Mouse (Mus musculus): Measurements from ENCODE around the gene Nme9. TPM values are rescaled to one million over a fixed set of nuclear protein-coding genes. Genes with fewer than 3 reads are reported as not detected.

The Nme9 gene
- polyA plus RNA-seq (2012; ENCODE audit: insufficient read depth, insufficient read length, low replicate concordance, missing spikeins), result not detected in 2 replicates

DNA sequence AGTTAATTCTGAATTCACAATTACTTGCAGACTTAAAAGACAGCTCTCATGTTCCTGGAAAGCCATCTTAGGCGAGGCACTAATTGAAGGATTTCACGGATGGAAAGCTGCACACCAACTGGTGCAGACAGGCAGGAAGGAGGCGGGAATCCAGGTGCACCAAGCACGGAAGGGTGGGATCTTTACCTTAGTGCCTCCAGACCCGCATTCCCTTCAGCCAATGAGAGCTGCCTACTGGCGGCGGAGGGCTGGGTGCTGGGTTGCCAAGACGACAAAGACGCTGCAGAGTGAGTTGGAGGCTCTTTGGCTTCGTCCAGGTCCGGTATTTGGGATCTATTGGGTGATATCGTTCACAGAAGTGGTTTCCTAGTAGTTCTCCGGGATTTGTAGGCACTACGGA is at the start of gene Nme9:
Gene Nme9, plus strand, starts transcription at position 315 of the 400 bp plus-strand sequence.
- no peak within 1 kb of the TSS for H3K4me3 ChIP-seq (ENCODE audit: insufficient read depth, low read depth, low read length)
- H3K27ac ChIP-seq (ENCODE audit: insufficient read depth, low read depth, low read length), result no peak within 1 kb of the TSS
- TF ChIP-seq CTCF (IDR thresholded peaks at IDR 0.05; ENCODE audit: insufficient read depth, low read depth, low read length) (no peak), POLR2A (IDR thresholded peaks at IDR 0.05; ENCODE audit: insufficient read depth, low read depth, low read length) (no peak)
- peaks cover 6% of the 10 kb centered on the region; the same call in 1 of the 2 replicates for H3K4me1 ChIP-seq (ENCODE audit: control insufficient read depth, insufficient read depth, low read length)
- WGBS, result 8% methylated on average over 14 of the region's 14 CpGs

DNA sequence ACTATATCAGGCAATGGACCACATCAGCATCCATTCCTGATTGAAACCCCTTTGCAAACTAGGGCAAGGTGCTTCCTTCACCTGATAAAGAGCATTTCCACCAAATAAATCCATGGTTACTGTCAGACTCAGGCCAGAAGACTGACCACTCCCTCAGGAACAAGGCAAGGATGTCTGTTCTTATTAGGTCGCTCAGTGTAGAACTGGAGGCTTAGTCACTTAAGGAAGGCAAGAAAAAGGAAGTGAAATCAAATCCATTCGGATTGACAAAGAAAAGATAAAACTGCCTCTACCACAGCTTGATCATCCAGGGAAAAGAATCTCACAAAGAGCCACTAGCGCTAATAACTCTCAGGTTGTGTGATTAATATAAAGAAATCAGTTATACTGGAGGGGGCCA is 42.0 kb upstream of the Nme9 start:
- H3K4me3 ChIP-seq (ENCODE audit: insufficient read depth, low read depth, low read length), result no peak overlapping the region
- TF ChIP-seq CTCF (IDR thresholded peaks at IDR 0.05; ENCODE audit: insufficient read depth, low read depth, low read length) (no peak), POLR2A (IDR thresholded peaks at IDR 0.05; ENCODE audit: insufficient read depth, low read depth, low read length) (no peak)
- H3K27ac ChIP-seq (ENCODE audit: insufficient read depth, low read depth, low read length), result no peak overlapping the region
- H3K4me1 ChIP-seq (ENCODE audit: control insufficient read depth, insufficient read depth, low read length), result peaks cover 4% of the 10 kb centered on the region; the same call in 1 of the 2 replicates
- WGBS, result 86% methylated on average over 3 of the region's 3 CpGs

DNA sequence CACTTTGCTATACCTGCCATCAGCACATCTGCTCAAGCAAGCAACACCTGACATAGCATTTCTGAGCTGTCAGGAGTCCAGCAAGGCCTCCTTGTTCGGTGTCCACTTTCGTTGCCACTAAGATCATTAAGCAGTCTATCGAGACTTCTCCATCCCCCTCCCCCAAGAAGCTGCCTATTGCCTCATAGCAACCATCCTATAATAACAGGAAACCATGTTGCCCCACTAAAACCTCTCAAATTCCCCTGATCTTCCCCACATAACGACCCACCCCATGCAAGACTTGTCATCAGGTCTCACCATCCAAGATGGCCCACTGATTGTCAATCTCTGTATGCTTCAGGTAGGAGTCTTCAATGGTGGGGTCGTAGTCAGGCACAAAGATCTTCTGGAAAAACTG is 40.2 kb upstream of the Nme9 start:
- Histone ChIP-seq H3K4me3 (ENCODE audit: insufficient read depth, low read depth, low read length) (no peak overlapping the region), H3K4me1 (ENCODE audit: control insufficient read depth, insufficient read depth, low read length) (peaks cover 7% of the 10 kb centered on the region), H3K27ac (ENCODE audit: insufficient read depth, low read depth, low read length) (no peak overlapping the region)
- WGBS, result 88% methylated on average over 5 of the region's 5 CpGs
- TF ChIP-seq CTCF (IDR thresholded peaks at IDR 0.05; ENCODE audit: insufficient read depth, low read depth, low read length), result no peak
- TF ChIP-seq POLR2A (IDR thresholded peaks at IDR 0.05; ENCODE audit: insufficient read depth, low read depth, low read length), result no peak

DNA sequence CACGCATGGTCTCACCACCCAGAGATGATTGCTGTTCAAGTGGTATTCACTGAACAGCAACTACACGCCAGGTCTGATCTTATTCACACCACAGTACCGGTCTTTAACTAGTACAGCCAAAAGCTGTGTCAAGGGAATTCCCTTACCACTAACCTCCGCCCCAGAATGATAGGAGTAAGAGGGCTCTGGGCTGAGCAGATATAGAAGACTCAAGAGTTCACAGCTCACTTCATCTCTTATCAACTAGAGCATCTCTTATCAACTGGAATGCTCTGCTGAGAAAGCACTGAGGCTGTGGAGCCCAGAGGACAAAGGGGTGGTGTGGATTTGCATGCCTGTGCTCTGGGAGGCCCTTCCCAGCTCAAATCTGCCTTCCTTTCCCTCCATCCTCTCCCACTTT is 39.5 kb upstream of the Nme9 start:
- TF ChIP-seq POLR2A (IDR thresholded peaks at IDR 0.05; ENCODE audit: insufficient read depth, low read depth, low read length) (no peak), CTCF (IDR thresholded peaks at IDR 0.05; ENCODE audit: insufficient read depth, low read depth, low read length) (no peak)
- Histone ChIP-seq H3K27ac (ENCODE audit: insufficient read depth, low read depth, low read length) (no peak overlapping the region), H3K4me3 (ENCODE audit: insufficient read depth, low read depth, low read length) (no peak overlapping the region), H3K4me1 (ENCODE audit: control insufficient read depth, insufficient read depth, low read length) (peaks cover 7% of the 10 kb centered on the region)
- WGBS, result 92% methylated on average over 4 of the region's 4 CpGs

DNA sequence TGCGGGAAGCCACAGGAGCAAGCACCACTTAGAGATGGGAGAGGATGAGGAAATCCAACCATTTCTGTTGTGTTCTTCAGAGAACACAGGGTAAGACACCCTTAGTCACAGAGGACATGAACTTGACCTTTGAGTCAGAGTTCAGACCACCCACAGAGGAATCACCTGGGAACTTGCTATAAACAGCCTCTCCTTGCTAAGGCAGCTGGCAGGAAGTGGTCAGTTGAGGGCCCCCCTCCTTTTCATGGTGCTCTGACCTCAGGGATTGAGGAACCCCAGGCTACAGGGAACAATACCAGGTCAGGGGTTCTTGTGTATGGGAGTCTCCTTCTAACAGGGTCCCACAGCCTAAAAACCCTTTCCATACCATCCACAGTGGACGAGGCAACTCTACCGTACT is 34.5 kb upstream of the Nme9 start:
- Histone ChIP-seq H3K4me1 (ENCODE audit: control insufficient read depth, insufficient read depth, low read length) (peaks cover 30% of the 10 kb centered on the region), H3K27ac (ENCODE audit: insufficient read depth, low read depth, low read length) (peak overlapping the region; percentile 16; the same call in 1 of the 2 replicates), H3K4me3 (ENCODE audit: insufficient read depth, low read depth, low read length) (no peak overlapping the region)
- TF ChIP-seq POLR2A (IDR thresholded peaks at IDR 0.05; ENCODE audit: insufficient read depth, low read depth, low read length), result no peak
- no peak for TF ChIP-seq CTCF (IDR thresholded peaks at IDR 0.05; ENCODE audit: insufficient read depth, low read depth, low read length)
- WGBS, result 91% methylated on average over 3 of the region's 3 CpGs

DNA sequence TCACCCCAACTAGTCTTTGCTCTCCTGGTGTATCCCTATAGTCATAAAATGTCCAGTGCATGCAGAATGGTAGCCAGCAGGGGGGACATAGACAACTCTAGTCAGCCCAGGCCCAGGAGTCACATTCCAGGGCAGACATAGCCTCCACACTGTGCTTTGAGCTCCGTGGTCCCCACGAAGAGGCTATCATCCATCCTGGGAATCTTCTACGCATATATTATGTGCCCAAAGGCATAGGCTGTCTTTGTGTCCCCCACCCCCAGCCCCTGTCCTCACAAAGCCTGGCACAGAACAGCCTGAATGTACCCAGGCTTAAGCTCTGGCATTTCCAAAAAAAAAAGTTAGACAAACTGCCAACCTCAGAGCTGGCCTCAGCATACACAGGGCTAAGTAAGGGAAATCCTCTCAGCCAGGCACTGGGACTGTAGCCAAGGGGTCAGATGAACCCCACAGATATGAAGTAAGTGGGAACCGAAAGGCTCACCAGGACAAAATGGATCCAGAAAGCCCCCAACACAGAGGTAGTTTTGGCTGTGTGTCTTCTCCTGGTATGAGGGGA is 33.9 kb upstream of the Nme9 start:
- 57% methylated on average over 4 of the region's 4 CpGs for WGBS
- Histone ChIP-seq H3K27ac (ENCODE audit: insufficient read depth, low read depth, low read length) (peak overlapping the region; percentile 16; the same call in 1 of the 2 replicates), H3K4me1 (ENCODE audit: control insufficient read depth, insufficient read depth, low read length) (peaks cover 35% of the 10 kb centered on the region), H3K4me3 (ENCODE audit: insufficient read depth, low read depth, low read length) (no peak overlapping the region)
- TF ChIP-seq CTCF (IDR thresholded peaks at IDR 0.05; ENCODE audit: insufficient read depth, low read depth, low read length), result no peak
- TF ChIP-seq POLR2A (IDR thresholded peaks at IDR 0.05; ENCODE audit: insufficient read depth, low read depth, low read length), result no peak

DNA sequence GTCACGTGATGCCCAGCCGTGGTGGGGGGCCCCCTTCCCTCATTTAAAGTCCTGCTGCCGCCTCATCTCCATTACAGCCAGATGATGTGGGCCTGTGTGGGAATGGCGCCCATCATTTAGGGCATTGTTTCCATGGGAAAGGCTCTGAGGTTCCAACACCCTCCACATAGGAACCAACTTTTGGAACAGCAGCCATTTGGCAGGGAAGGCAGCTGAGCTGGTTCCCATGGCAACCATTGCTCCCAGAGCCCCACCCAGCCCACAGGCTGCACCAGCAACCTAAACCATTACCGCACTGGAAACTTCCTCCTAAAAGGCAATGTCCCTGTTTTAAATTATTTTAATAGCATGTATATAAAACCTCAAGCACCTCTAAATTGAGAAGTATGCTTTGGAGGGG is 32.9 kb upstream of the Nme9 start:
- H3K4me1 ChIP-seq (ENCODE audit: control insufficient read depth, insufficient read depth, low read length), result peaks cover 40% of the 10 kb centered on the region
- TF ChIP-seq POLR2A (IDR thresholded peaks at IDR 0.05; ENCODE audit: insufficient read depth, low read depth, low read length) (no peak), CTCF (IDR thresholded peaks at IDR 0.05; ENCODE audit: insufficient read depth, low read depth, low read length) (no peak)
- WGBS, result 31% methylated on average over 5 of the region's 5 CpGs
- H3K4me3 ChIP-seq (ENCODE audit: insufficient read depth, low read depth, low read length), result peak overlapping the region; percentile 15; the same call in 1 of the 2 replicates
- H3K27ac ChIP-seq (ENCODE audit: insufficient read depth, low read depth, low read length), result no peak overlapping the region

DNA sequence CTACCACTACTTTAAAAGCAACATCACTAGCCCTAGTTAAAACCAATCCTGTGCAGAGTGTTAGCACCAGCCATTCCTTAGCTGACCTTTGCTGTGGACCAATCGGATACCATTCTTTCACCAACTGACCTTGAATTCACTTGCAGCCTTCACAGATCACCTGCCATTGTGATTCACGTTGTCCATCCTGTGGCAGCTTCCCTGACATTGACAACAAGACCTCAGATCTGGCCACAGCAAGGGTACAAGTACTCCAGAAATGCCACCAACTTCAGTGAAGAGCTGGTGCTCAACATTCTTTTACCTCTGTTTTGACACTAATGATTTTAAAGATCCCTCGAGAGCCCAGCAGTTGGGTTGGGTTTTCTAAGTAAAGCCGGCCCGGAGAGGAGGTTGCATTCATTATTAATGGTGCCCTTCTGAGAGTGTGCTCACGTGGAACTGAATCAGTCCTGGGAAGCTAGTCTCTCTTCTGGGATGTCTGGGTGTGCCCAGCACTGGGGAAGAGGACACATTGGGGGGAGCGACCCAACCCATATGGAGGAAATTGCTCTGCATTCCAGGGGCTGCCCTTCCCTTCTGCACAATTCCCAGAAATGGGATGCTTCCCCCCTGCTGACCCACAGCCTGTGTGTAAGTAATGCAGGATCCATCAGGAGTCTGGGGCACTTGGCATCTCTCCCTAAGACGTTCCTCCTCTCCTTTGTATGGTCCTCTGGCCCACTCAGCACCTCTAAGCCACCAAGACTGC is 31.1 kb upstream of the Nme9 start:
- H3K4me1 ChIP-seq (ENCODE audit: control insufficient read depth, insufficient read depth, low read length), result peaks cover 57% of the 10 kb centered on the region
- no peak overlapping the region for H3K27ac ChIP-seq (ENCODE audit: insufficient read depth, low read depth, low read length)
- no peak overlapping the region for H3K4me3 ChIP-seq (ENCODE audit: insufficient read depth, low read depth, low read length)
- no peak for TF ChIP-seq CTCF (IDR thresholded peaks at IDR 0.05; ENCODE audit: insufficient read depth, low read depth, low read length)
- no peak for TF ChIP-seq POLR2A (IDR thresholded peaks at IDR 0.05; ENCODE audit: insufficient read depth, low read depth, low read length)
- 80% methylated on average over 8 of the region's 8 CpGs for WGBS

DNA sequence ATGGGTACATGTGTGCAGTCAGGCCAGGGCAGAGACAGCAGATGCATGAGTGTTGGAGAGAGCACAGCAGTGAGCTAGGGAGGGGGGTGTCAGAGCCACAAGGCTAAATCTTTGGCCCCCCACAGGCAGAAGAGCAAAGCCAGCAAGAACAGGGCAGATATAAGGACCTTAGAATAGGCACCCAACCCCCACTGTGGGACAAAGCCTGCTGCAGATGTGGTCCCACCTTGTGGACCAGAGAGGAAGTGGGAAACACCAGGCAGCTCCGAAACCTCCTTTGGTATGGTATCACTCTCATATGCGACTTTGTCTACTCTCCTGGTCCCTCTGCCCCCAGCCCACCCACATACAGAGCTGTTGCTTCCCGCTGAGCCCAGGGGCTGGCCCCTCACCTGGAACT is 29.4 kb upstream of the Nme9 start:
- TF ChIP-seq POLR2A (IDR thresholded peaks at IDR 0.05; ENCODE audit: insufficient read depth, low read depth, low read length), result no peak
- no peak for TF ChIP-seq CTCF (IDR thresholded peaks at IDR 0.05; ENCODE audit: insufficient read depth, low read depth, low read length)
- WGBS, result 94% methylated on average over 3 of the region's 3 CpGs
- Histone ChIP-seq H3K27ac (ENCODE audit: insufficient read depth, low read depth, low read length) (no peak overlapping the region), H3K4me3 (ENCODE audit: insufficient read depth, low read depth, low read length) (no peak overlapping the region), H3K4me1 (ENCODE audit: control insufficient read depth, insufficient read depth, low read length) (peaks cover 60% of the 10 kb centered on the region)
